Mouse (Mus musculus) regulatory T cell (primary cell): ENCODE measurements around the gene Fen1.
"Not testable (repeated sequence)": the region's sequence is repeated elsewhere in the genome, so short reads cannot be mapped to it uniquely, and the experiment has no call there.

Source experiments
- in situ Hi-C: fragments of 300-600 bp; cut with MboI, MseI; formaldehyde crosslinking; loops from one replicate; pipeline ENCODE4 v1.15.1; 2025; ENCODE audit warnings: high pct_unique_total_duplicates

The Fen1 gene

DNA sequence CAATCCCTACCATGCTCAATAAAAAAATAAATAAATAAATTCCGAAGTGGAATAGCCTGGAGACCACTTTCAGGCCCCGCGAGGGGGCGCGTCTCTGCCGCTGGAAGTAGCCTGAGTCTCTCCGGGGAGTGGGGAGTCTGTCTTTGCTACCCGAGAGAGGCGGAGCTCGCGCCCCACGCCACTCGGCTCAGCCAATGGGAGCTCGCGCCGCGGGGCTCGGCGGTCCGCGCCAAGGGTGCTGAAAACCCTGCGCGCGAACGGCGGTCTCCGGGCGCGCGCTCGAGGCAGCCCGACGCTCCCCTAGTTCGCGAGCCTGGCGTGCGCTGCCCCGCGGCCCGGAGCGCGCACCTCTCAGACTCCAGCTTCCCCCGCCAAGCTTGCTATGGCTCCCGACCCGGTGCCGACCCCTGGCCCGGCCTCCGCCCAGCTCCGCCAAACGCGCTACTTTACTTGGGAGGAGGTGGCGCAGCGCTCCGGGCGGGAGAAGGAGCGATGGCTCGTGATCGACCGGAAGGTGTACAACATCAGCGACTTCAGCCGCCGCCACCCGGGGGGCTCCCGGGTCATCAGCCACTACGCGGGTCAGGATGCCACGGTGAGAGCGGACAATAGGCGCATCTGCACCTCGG lies 21.2 kb downstream of the Fen1 start, which contains the start of gene Fads1:
Gene Fads1 (plus strand): TSS at position 219 of the 629 bp plus-strand sequence.
- in situ Hi-C loops, result loop anchor here (25.0 kb wide), 1 partner anchor 1780 kb away; the partner anchor contains the start of gene Osbp

DNA sequence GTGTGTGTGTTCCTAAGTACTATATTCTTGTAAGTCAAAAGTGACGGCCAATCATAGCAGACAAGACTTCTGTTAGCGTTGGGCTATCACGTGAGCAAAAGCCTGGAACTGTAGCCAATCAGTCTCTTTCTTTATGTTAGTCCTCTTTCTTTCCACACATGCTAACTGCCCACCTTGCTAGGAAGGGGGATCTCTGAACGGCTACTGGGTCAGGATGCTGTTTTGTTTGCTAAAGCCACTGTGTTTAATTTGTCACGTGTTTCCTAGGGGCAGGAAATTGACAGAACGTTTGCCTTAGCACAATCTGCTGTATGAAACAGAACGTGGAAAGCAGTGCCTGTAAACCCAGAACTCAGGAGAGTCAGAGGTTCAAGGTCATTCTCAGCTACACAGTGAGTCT lies 21.8 kb downstream of the Fen1 start:
- in situ Hi-C loops, result loop anchor here (25.0 kb wide), 1 partner anchor 1780 kb away; the partner anchor contains the start of gene Osbp

DNA sequence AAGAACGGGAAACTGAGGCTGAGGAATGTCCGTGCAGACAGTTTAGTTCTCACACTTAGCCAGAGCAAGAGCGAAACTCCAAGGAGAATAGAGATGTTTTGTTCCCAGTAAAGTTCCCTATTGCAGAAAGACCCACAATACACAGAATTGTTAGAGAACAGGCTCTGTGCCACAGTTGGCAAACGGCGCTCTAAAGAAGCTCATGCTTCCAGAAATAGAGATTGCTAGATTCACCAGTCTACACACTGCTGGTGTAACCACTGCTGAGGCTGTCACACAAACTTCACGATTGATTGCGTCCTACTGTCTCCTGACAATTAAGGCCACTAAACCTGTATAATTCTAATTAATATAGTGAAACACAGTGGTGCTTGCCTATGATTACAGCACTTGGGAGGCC lies 22.7 kb downstream of the Fen1 start:
- in situ Hi-C loops, result loop anchor here (25.0 kb wide), 1 partner anchor 1781 kb away; the partner anchor contains the start of gene Osbp

DNA sequence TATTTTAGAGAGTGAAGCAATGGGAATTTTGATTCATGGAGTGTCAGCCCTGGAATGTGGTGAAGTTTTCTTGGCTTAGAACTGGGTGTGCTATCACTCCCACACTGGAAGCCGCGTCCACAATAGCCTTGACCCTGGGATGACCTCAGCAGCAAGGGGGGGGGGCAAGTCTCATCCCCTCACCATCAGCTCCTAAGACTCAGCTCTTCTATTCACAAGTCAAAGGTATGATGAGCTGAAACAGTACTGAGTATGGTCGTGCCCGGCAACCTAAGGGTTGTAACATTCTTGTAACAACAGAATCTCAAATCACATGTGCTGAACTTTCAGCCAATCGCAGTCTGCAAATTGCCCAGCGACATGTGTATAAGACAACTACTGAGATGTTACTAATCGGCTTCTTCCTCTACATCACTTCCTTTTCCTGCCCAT lies 27.0 kb downstream of the Fen1 start:
- in situ Hi-C loops, result loop anchor here (25.0 kb wide), 1 partner anchor 1785 kb away; the partner anchor contains the start of gene Osbp

DNA sequence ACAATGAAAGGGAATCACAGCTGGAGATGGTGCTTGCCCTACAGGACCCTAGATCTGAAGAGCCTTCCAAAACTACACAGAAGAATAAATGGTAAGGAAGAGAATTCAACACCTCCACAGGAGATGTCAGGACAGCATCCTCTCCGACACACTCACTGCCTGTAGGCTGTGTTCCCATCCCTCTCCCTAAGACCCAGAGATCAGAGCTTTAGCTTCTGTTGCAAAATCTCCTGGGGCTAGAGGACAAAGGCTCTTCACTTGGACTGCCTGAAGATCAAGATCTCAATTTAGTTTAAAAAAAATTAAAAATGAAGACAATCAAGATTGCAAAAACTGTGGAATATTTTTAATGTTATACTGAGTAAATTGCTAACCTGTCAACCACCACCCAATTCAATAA lies 27.5 kb downstream of the Fen1 start:
- in situ Hi-C loops, result loop anchor here (25.0 kb wide), 1 partner anchor 1786 kb away; the partner anchor contains the start of gene Osbp

DNA sequence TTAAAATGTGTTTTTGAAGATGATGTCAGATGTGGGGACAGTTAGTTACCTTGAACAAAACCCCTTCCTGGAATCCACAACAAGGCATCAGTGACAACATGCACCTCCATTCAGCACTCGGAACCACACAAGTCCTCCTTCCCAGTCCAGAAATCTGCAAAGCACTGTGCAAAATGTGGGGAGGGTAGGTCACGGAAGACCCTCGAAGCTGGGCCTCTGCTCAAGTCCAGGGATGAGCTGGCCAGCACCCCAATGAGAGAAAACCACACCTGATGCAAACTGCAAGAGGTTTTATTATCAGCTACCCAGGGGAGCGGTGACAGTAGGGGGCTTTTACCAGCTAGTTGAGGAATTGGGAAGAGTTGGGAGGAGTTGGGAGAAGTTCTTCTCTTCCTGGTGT lies 29.0 kb downstream of the Fen1 start:
- in situ Hi-C loops, result loop anchor here (25.0 kb wide), 1 partner anchor 1787 kb away; the partner anchor contains the start of gene Osbp

DNA sequence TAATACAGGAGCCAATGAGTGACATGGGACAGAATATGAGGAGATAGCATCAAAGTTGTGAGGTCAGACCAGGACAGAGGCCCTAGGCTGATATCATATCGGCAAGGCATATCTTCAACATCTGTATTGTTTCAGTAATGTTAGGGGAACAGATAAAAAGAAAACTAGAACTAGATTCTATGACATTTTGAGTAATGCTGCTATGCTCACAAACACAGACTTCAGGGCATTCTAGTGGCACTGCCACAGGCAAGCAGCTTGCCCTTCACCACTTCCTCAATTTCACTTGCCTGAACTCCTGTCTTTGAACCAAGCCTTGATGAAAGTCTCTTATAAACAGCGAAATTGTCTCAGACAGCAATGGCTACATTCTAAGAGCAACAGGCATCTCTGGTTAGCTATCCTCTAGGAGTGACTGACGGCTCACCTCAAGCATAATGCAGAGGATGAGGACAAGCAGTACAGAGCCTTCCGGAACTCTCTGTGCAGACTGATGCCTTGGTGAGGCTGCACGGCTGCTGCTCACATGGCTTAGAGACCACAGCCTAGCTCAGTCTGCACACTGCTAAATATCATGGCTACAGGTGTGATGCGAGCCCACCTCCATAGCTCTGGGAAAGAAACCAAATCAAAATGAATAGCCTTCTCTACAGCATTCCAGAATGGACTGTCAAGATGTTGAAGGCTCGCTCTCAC lies 30.0 kb downstream of the Fen1 start:
- in situ Hi-C loops, result no loop called here

DNA sequence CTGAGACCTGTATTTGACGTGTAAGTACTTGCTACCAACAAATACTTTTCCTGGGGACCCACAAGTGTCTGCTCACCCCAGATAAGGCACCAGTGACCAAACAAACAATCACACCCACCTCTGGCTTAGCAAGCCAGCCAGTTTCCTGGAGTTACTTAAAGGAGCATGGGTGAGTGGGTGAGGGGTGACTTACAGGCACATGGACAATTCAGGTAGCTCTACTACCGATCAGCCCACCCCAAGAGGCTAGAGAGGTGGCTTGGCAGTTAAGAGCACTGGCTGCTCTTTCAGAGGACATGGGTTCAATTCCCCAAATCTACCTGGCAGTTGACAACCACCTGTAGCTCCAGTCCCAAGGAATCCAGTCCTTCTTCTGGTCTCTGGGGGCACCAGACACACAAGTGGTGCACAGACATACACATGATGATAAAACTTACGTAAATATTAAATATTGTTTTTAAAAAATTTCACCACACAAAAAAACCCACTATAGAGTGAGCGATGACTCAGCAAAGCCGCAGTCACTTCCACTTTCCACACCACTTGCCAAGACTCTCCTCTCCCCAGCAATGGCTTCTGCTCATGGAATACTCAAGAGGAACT lies 30.8 kb downstream of the Fen1 start:
- in situ Hi-C loops, result no loop called here

DNA sequence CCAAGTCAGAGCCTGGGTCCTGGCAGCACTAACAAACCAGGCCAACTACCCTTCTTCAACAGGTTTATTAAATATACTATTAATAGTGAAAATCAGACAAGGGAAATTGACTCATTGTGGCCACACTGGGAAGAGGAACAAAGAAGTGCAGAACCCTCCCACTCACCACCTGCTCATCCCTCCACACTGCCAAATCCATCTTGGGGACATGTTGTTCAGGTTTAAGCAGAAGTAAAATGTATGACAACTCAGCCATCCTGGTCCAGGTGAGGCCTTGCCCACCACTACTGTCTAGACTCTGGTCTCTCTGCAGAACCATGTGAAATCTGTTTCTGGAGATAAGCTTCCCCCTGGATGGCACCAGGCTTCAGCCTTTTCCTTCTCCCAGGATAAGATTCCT lies 32.1 kb downstream of the Fen1 start:
- in situ Hi-C loops, result no loop called here

DNA sequence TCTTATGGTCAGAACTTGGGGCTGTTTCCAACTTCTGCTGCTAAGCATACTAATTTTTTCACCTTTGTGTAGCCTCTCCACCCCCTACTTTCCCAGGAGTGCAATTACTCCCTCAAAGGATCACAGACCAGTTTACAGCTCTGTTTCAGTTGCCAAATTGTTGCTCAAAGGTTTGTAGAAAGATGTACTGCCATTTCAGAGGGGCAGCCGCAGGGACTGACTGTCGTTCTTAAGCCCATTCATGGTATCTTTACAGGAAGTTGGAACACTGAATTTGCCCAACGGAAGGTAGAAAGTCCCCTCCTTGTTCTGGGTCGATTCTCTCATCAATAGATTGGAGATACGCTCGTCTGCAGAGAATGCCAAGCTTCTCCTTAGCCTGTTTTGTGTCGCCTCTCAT lies 32.6 kb downstream of the Fen1 start:
- in situ Hi-C loops, result no loop called here

DNA sequence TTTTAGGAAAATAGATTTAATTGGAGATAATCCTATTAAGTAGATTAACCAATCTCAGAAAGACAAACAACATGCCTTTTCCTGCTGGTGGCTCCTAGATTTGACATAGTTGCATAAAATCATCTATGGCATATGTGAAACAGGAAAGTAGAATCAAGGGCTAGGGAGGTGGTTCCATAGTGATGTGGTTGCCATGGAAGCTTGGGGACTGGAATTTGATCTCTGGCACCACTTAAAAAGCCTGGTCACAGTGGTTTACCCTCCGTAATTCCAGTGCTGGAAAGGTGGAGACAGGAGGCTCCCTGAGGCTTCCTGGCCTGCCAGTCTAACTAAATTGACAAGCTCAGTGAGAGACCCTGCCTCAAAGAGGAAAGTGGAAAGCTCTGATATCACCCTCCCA lies 33.5 kb downstream of the Fen1 start:
- in situ Hi-C loops, result no loop called here

DNA sequence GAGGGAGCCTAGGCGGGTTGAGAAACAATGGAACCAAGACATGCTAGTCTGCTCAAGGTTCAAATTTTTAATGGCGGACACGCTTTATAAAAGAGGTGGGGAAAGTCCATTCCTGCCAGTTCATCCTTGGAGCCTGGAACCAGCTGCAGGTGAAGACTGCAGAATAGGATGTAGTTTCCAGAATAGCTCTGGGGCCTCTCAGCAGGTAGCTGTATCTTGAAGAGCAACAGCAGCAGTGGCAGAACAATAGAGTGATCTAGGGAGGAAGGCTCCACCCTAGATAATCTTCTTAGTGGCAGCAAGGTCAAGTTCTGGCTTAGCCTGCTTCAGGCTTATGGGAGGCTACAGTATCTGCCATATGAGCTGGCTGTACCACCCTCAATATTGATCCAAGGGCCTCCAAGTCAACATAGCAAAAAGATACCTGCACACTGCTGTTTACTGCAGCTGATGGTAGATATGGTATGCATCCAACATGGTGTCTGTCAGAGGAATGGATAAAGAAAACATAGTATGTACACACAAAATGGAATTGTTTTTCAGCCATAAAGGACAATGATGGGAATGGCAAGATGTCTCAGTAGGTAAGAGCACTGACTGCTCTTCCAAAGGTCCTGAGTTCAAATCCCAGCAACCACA lies 34.2 kb downstream of the Fen1 start:
- in situ Hi-C loops, result not testable (repeated sequence)

DNA sequence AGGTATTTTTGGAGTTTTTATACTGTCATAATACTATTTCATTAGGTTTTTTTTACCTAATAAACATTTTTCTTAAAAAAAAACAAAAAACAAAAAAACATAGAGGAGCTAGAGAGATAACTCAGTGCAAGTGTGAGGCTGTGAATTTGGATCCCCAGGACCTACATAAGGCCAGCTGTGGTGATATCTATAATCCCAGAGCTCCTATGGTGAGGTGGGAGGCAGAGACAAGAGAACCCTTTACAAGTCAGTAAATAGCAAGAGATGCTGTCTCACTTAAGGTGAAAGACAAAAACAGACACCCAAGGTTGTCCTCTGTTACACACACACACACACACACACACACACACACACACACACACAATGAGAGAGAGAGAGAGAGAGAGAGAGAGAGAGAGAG lies 34.8 kb downstream of the Fen1 start:
- in situ Hi-C loops, result no loop called here

DNA sequence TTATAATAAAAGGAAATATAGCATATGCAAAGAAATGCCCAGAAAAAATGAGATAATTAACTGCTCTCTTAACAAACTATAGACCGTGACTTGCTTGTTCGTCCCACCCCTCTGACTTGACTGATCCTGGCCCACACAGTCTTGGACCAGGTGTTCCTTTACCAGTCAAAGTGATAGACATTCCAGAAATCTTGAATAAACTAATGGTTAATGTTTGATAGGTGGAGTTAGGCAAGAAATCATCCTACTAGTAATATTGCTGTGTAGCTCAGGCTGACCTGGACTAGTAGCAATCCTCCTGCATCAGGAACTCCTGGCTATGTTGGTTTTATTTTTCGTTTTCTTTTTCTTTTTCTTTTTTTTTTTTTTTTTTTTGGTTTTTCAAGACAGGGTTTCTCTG lies 35.5 kb downstream of the Fen1 start:
- in situ Hi-C loops, result no loop called here

DNA sequence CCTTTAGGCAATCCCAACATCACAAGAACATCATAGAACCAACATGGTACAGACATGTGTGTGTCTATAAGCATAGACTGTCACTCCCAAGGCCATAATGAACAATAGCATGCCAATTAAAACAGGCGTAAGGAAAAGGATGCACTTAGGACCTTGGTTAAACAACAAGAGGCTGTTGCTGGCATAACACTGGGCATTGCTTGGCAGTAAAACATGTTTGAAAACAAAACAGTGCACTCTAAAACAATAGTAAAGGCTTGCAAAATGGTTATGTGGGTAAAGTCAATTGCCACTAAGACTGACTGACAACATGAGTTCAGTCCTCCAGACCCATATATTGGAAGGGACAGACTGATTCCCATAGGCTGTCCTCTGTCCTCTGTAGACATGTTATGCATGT lies 36.0 kb downstream of the Fen1 start:
- in situ Hi-C loops, result no loop called here

DNA sequence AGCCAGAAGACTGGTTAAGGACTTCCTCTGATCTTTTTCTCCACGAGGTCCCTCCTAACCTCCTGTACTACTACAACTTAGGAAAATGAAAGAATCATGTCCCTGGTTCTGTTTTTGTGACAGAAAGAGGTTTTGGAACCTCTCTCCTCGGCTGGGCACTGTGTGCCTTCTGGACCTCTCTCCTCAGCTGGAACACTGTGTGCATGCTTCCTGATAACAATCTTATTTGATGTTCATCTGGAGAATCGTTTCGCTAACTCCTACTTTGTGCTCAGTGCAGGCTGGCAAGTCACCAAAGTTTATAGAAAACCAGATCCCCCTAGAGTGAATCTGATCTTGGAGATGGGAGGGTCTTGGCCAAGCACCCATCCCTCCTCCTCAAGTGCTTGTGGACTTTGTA lies 36.9 kb downstream of the Fen1 start:
- in situ Hi-C loops, result no loop called here

DNA sequence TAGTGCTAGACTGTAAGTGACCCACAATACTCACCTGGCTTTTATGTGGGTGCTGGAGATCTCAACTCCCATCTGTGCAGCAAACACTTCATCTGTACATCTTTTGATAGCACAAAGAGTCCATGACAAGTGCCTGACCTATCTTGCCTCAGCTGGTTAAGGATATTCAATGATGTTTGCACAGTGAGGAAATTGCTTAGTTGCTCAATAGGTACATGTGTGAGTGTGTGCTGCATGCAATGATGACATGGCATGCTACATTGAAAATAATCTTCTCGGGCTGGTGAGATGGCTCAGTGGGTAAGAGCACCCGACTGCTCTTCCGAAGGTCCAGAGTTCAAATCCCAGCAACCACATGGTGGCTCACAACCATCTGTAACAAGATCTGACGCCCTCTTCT lies 38.0 kb downstream of the Fen1 start:
- in situ Hi-C loops, result not testable (repeated sequence)

DNA sequence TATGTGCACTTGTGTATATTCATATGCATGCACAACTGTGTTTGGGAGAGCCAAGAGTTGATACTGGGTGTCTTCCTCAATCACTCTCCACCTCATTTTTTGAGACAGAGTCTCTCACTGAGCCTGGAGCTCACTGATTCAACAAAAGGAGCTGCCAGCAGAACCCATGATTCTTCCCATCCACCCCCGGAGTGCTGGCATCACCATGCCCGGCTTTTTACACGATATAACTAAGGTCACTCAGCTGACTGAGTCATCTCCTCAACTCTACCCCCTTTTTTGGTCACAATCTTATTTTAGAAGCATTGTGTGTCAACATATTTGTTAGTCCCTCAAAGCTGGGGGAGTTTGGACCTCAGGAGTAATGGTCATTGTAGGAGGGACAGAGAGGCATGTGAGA lies 40.1 kb downstream of the Fen1 start:
- in situ Hi-C loops, result no loop called here

DNA sequence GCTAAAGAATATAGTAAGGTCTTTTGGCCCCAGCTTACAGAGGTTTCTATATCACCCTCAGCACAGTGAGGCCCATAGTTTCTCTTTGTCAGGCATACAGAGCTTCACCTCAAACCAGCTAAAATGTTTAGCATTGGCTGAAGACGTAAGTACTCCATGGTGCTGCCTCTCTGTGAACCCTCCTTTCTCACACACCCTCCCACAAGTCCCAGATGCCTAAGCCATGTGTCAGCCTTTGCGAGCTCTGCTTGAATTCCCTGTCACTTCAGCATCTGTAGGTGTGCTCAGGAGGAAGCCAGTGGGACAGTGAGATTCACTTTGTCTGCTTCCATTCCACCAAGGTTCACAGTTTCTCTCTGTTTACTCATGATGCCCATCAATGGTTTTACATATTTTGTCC lies 46.2 kb downstream of the Fen1 start:
- in situ Hi-C loops, result no loop called here

DNA sequence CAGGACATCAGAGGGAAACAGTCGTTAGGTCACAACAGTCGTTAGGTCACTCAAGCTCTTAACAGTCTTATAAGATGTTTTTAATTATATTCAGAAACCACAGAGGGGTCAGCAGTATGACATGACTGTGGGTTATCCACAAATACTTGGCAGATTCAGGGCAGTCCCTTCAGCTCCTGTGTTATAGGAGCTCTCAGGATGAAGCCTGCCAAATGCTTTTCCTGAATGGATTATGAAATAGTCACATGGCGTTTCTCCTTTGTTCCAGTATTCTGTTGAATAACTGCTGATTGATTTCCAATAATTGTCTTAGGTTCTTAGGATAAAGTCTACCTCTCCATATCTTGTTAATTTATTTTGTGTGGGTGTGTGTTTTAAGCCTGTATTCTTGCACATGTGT lies 54.8 kb downstream of the Fen1 start:
- in situ Hi-C loops, result no loop called here
